Comparison of ENCODE assay signal across 8 mouse cellular contexts in the genomic region with DNA sequence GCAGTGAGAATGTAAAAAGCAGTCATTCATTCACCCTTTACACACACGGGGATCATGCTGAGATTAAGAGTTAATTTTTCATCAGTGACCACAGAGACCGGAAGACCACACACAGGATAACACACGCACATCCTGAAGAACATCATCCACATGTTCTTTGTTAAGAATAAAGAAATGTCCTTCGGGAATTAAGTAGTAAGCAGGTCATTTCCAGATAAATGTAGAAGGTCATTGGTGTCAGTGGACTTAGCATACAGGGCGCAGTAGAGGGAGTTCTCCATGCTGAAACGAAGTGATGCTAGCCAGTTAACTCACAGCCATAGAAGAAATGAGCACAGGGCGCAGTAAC. TPM values are rescaled to one million over a fixed set of nuclear protein-coding genes. Genes with fewer than 3 reads are reported as not detected.
DNase-seq lines count a peak whose midpoint lies in the region; ATAC-seq and TF ChIP-seq lines count a peak whose summit lies in the region.
"Had no signal": no experiment of that assay in that cellular context is flagged by ENCODE, and none has a peak within 500 bp of the region (broad histone marks: within the 10 kb centered on the region; RNA-seq: fewer than 3 reads in every experiment).

No protein-coding gene starts in this region.

- ATAC-seq in lung, embryonic 14.5 days (ENCODE audit: insufficient read depth) = no peak
- ATAC-seq in forebrain, embryonic 13.5 days = no peak
- ATAC-seq in limb, embryonic 11.5 days (ENCODE audit: insufficient number of reproducible peaks, low FRiP score, low TSS enrichment, low read depth) = no peak
- 0 out of 2 replicates have a peak, but pooled peaks have one; percentile 14 for ATAC-seq in neural tube, embryonic 15.5 days (ENCODE audit: low FRiP score)
- ATAC-seq in megakaryocyte-erythroid progenitor cell, adult 5-6 weeks (replicated peaks; ENCODE audit: low FRiP score, low TSS enrichment, poor library complexity, severe bottlenecking) = no peak

- H3K4me2 ChIP-seq in lung, embryonic 14.5 days = peak overlapping the region; percentile 65
- peak overlapping the region; percentile 60 for H3K4me2 ChIP-seq in forebrain, embryonic 13.5 days
- peak overlapping the region; percentile 66 for H3K4me2 ChIP-seq in limb, embryonic 11.5 days (ENCODE audit: low read depth, severe bottlenecking)
- peak overlapping the region; percentile 67 for H3K4me2 ChIP-seq in neural tube, embryonic 15.5 days

- WGBS in lung, embryonic 14.5 days = 23% methylated on average over 7 of the region's 7 CpGs
- 39% methylated on average over 7 of the region's 7 CpGs for WGBS in forebrain, embryonic 13.5 days
- 43% methylated on average over 7 of the region's 7 CpGs for WGBS in limb, embryonic 11.5 days
- 33% methylated on average over 7 of the region's 7 CpGs for WGBS in neural tube, embryonic 15.5 days

- H3K4me1 ChIP-seq in lung, embryonic 14.5 days (ENCODE audit: insufficient read depth) = peaks cover 3% of the 10 kb centered on the region; the same call in 1 of the 2 replicates
- H3K4me1 ChIP-seq in forebrain, embryonic 13.5 days = peaks cover 29% of the 10 kb centered on the region
- H3K4me1 ChIP-seq in limb, embryonic 11.5 days (ENCODE audit: control insufficient read depth, insufficient read depth, low read length) = 0 out of 2 replicates have a peak, but pooled peaks cover 2% of the 10 kb centered on the region
- H3K4me1 ChIP-seq in neural tube, embryonic 15.5 days = peaks cover 19% of the 10 kb centered on the region

- no peaks in the 10 kb centered on the region for H3K9me3 ChIP-seq in lung, embryonic 14.5 days (ENCODE audit: low read depth, low read length)
- H3K9me3 ChIP-seq in forebrain, embryonic 13.5 days (replicated peaks) = no peaks in the 10 kb centered on the region
- H3K9me3 ChIP-seq in limb, embryonic 11.5 days (ENCODE audit: control insufficient read depth, low read length) = no peaks in the 10 kb centered on the region
- H3K9me3 ChIP-seq in neural tube, embryonic 15.5 days (replicated peaks) = no peaks in the 10 kb centered on the region

- H3K27me3 ChIP-seq in lung, embryonic 14.5 days (ENCODE audit: insufficient read depth, low read length) = no peaks in the 10 kb centered on the region
- no peaks in the 10 kb centered on the region for H3K27me3 ChIP-seq in forebrain, embryonic 13.5 days
- no peaks in the 10 kb centered on the region for H3K27me3 ChIP-seq in limb, embryonic 11.5 days (ENCODE audit: control insufficient read depth, insufficient read depth, low read length)
- H3K27me3 ChIP-seq in neural tube, embryonic 15.5 days (replicated peaks) = no peaks in the 10 kb centered on the region

- DNase-seq in lung, embryonic 14.5 days = no peak
- no peak for DNase-seq in lung, postnatal 25 days (ENCODE audit: low spot score)
- no peak for DNase-seq in limb, embryonic 11.5 days (ENCODE audit: low spot score)
- no peak for DNase-seq in gastrocnemius, postnatal 25 days

- no peaks in the 10 kb centered on the region for H3K36me3 ChIP-seq in lung, embryonic 14.5 days (ENCODE audit: insufficient read depth)
- H3K36me3 ChIP-seq in forebrain, embryonic 13.5 days (ENCODE audit: poor library complexity, severe bottlenecking) = no peaks in the 10 kb centered on the region
- no peaks in the 10 kb centered on the region for H3K36me3 ChIP-seq in limb, embryonic 11.5 days (ENCODE audit: control insufficient read depth, insufficient read depth, low read length)
- H3K36me3 ChIP-seq in neural tube, embryonic 15.5 days = no peaks in the 10 kb centered on the region

- no peak overlapping the region for H3K27ac ChIP-seq in lung, embryonic 14.5 days (ENCODE audit: low read depth)
- no peak overlapping the region for H3K27ac ChIP-seq in forebrain, embryonic 13.5 days
- no peak overlapping the region for H3K27ac ChIP-seq in limb, embryonic 11.5 days (replicated peaks; ENCODE audit: low read depth, low read length)
- 0 out of 2 replicates have a peak overlapping the region, but pooled peaks have one; percentile 51 for H3K27ac ChIP-seq in neural tube, embryonic 15.5 days (replicated peaks)

- H3K4me3 ChIP-seq in lung, embryonic 14.5 days (ENCODE audit: low read depth, low read length) = peak overlapping the region; percentile 42
- peak overlapping the region; percentile 35 for H3K4me3 ChIP-seq in forebrain, embryonic 13.5 days
- peak overlapping the region; percentile 35 for H3K4me3 ChIP-seq in limb, embryonic 11.5 days (ENCODE audit: low read depth, low read length)
- H3K4me3 ChIP-seq in neural tube, embryonic 15.5 days (replicated peaks) = peak overlapping the region; percentile 35

- no peak for TF ChIP-seq CTCF in lung, embryonic 14.5 days (IDR thresholded peaks at IDR 0.05; ENCODE audit: low read depth)

- H3K9ac ChIP-seq in lung, embryonic 14.5 days = no peak overlapping the region
- H3K9ac ChIP-seq in forebrain, embryonic 13.5 days = peak overlapping the region; percentile 28; the same call in 1 of the 2 replicates
- H3K9ac ChIP-seq in limb, embryonic 11.5 days (ENCODE audit: low read length) = no peak overlapping the region
- H3K9ac ChIP-seq in neural tube, embryonic 15.5 days (replicated peaks) = peak overlapping the region; percentile 30; the same call in 1 of the 2 replicates

RNA-seq across cellular contexts. Expression of gene Cyp2d22, which starts 0.6 kb away (rescaled TPM):
- polyA plus RNA-seq in lung, embryonic 14.5 days (2014; fragmentation: Nextera tagmentation; extraction: Ambion mirVana) = 4.1 and 5.5 TPM in 2 replicates
- polyA plus RNA-seq in forebrain, embryonic 13.5 days (2015; fragmentation: Nextera tagmentation; extraction: Ambion mirVana) = 1.6 and 1.7 TPM in 2 replicates
- 1.6 and 1.7 TPM in 2 replicates for polyA plus RNA-seq in limb, embryonic 11.5 days (2014; fragmentation: Nextera tagmentation; extraction: Ambion mirVana)
- 2.1 and 3.3 TPM in 2 replicates for polyA plus RNA-seq in neural tube, embryonic 15.5 days (2015; fragmentation: Nextera tagmentation; extraction: Ambion mirVana)
- total RNA-seq in megakaryocyte-erythroid progenitor cell, adult 5-6 weeks (2014; fragmentation: Nextera tagmentation) = 4.8 TPM in 1 of 2 replicates, not detected in the other
- total RNA-seq in megakaryocyte-erythroid progenitor cell, adult 5-6 weeks (2017) = 0.46 TPM in 1 of 2 replicates, not detected in the other
- total RNA-seq in gastrocnemius, postnatal 25 days (2021) = 10 to 100 TPM; 11.7 to 13.3 TPM

RNA-seq across cellular contexts. Expression of gene Cyp2d11, which starts 13.1 kb away (rescaled TPM):
- polyA plus RNA-seq in lung, embryonic 14.5 days (2014; fragmentation: Nextera tagmentation; extraction: Ambion mirVana) = not detected in 2 replicates
- polyA plus RNA-seq in forebrain, embryonic 13.5 days (2015; fragmentation: Nextera tagmentation; extraction: Ambion mirVana) = not detected in 2 replicates
- not detected in 2 replicates for polyA plus RNA-seq in limb, embryonic 11.5 days (2014; fragmentation: Nextera tagmentation; extraction: Ambion mirVana)
- polyA plus RNA-seq in neural tube, embryonic 15.5 days (2015; fragmentation: Nextera tagmentation; extraction: Ambion mirVana) = not detected in 2 replicates
- not detected in 2 replicates for total RNA-seq in megakaryocyte-erythroid progenitor cell, adult 5-6 weeks (2014; fragmentation: Nextera tagmentation)
- total RNA-seq in megakaryocyte-erythroid progenitor cell, adult 5-6 weeks (2017) = not detected in 2 replicates
- total RNA-seq in gastrocnemius, postnatal 25 days (2021) = under 1 TPM in 1 of 2 experiments, not detected in 1; 0.27 TPM
- total RNA-seq: layer of hippocampus, postnatal 14 days had no signal

RNA-seq across cellular contexts. Expression of gene Cyp2d10, which starts 26.3 kb away (rescaled TPM):
- not detected in 2 replicates for polyA plus RNA-seq in lung, embryonic 14.5 days (2014; fragmentation: Nextera tagmentation; extraction: Ambion mirVana)
- 0.57 TPM in 1 of 2 replicates, not detected in the other for polyA plus RNA-seq in forebrain, embryonic 13.5 days (2015; fragmentation: Nextera tagmentation; extraction: Ambion mirVana)
- not detected in 2 replicates for polyA plus RNA-seq in limb, embryonic 11.5 days (2014; fragmentation: Nextera tagmentation; extraction: Ambion mirVana)
- polyA plus RNA-seq in neural tube, embryonic 15.5 days (2015; fragmentation: Nextera tagmentation; extraction: Ambion mirVana) = not detected in 2 replicates
- not detected in 2 replicates for total RNA-seq in megakaryocyte-erythroid progenitor cell, adult 5-6 weeks (2014; fragmentation: Nextera tagmentation)
- not detected in 2 replicates for total RNA-seq in megakaryocyte-erythroid progenitor cell, adult 5-6 weeks (2017)
- not detected for total RNA-seq in gastrocnemius, postnatal 25 days (2021)
- total RNA-seq: layer of hippocampus, postnatal 14 days had no signal

RNA-seq across cellular contexts. Expression of gene Ndufa6, which starts 26.6 kb away (rescaled TPM):
- 289 and 322 TPM in 2 replicates for polyA plus RNA-seq in lung, embryonic 14.5 days (2014; fragmentation: Nextera tagmentation; extraction: Ambion mirVana)
- polyA plus RNA-seq in forebrain, embryonic 13.5 days (2015; fragmentation: Nextera tagmentation; extraction: Ambion mirVana) = 318 and 358 TPM in 2 replicates
- polyA plus RNA-seq in limb, embryonic 11.5 days (2014; fragmentation: Nextera tagmentation; extraction: Ambion mirVana) = 276 and 278 TPM in 2 replicates
- 409 and 417 TPM in 2 replicates for polyA plus RNA-seq in neural tube, embryonic 15.5 days (2015; fragmentation: Nextera tagmentation; extraction: Ambion mirVana)
- 273 and 274 TPM in 2 replicates for total RNA-seq in megakaryocyte-erythroid progenitor cell, adult 5-6 weeks (2014; fragmentation: Nextera tagmentation)
- 71.1 and 145 TPM in 2 replicates for total RNA-seq in megakaryocyte-erythroid progenitor cell, adult 5-6 weeks (2017)
- total RNA-seq in gastrocnemius, postnatal 25 days (2021) = 100 to 1,000 TPM; 489 to 502 TPM

RNA-seq across cellular contexts. Expression of gene Smdt1, which starts 41.9 kb away (rescaled TPM):
- polyA plus RNA-seq in lung, embryonic 14.5 days (2014; fragmentation: Nextera tagmentation; extraction: Ambion mirVana) = 218 and 226 TPM in 2 replicates
- polyA plus RNA-seq in forebrain, embryonic 13.5 days (2015; fragmentation: Nextera tagmentation; extraction: Ambion mirVana) = 303 and 321 TPM in 2 replicates
- 220 and 233 TPM in 2 replicates for polyA plus RNA-seq in limb, embryonic 11.5 days (2014; fragmentation: Nextera tagmentation; extraction: Ambion mirVana)
- 392 and 440 TPM in 2 replicates for polyA plus RNA-seq in neural tube, embryonic 15.5 days (2015; fragmentation: Nextera tagmentation; extraction: Ambion mirVana)
- 115 and 141 TPM in 2 replicates for total RNA-seq in megakaryocyte-erythroid progenitor cell, adult 5-6 weeks (2014; fragmentation: Nextera tagmentation)
- total RNA-seq in megakaryocyte-erythroid progenitor cell, adult 5-6 weeks (2017) = 40.8 and 61.0 TPM in 2 replicates
- 100 to 1,000 TPM; 126 to 130 TPM for total RNA-seq in gastrocnemius, postnatal 25 days (2021)

Comparison
In these comparisons a context has a peak if more than half of its experiments do, and no peak if none do; other contexts are left out.
1. H3K9ac ChIP-seq: peak in forebrain, embryonic 13.5 days (single experiment) and neural tube, embryonic 15.5 days (single experiment); none in lung, embryonic 14.5 days (single experiment) and limb, embryonic 11.5 days (single experiment).
2. Peak in every context shown above with its lines, with median percentiles within 50 percentile points of each other: H3K4me2 ChIP-seq and H3K4me3 ChIP-seq.